Mouse (Mus musculus): ENCODE measurements around the gene Nap1l1.
"Not testable (repeated sequence)": the region's sequence is repeated elsewhere in the genome, so short reads cannot be mapped to it uniquely, and the experiment has no call there.

- TF ChIP-seq CTCF (IDR thresholded peaks at IDR 0.05; ENCODE audit: low read depth, low read length); GATA1 (IDR thresholded peaks at IDR 0.05; ENCODE audit: borderline replicate concordance, low read length): not testable (repeated sequence)
Observed at GRCm38 (mm10) chr10:111490079-111490478, 17.1 kb downstream of the Nap1l1 start.

Measured in G1E (cell line).